Mouse (Mus musculus): ENCODE results near the gene Prrc2b. TPM values are rescaled to one million over a fixed set of nuclear protein-coding genes. Genes with fewer than 3 reads are reported as not detected.

Gene Prrc2b
- polyA plus RNA-seq, 1 experiment from 2014 or later, result 76.2 TPM

- Histone ChIP-seq H3K9ac (replicated peaks) (no peak overlapping the region), H3K4me2 (replicated peaks) (no peak overlapping the region), H3K4me1 (no peaks in the 10 kb centered on the region), H3K9me3 (no peaks in the 10 kb centered on the region), H3K4me3 (no peak overlapping the region), H3K27ac (replicated peaks) (no peak overlapping the region), H3K36me3 (peaks cover 99% of the 10 kb centered on the region), H3K27me3 (no peaks in the 10 kb centered on the region)
- WGBS, result 92% methylated on average over 14 of the region's 14 CpGs
- no peak for ATAC-seq (replicated peaks)
Measured at GRCm38 (mm10) chr2:32219501-32219900, 68.6 kb downstream of the Prrc2b start.

GRCm38 (mm10) chr2:32220021-32220420 is 69.1 kb downstream of the Prrc2b start:
- no peak for ATAC-seq (replicated peaks)
- H3K4me3 ChIP-seq, result no peak overlapping the region
- no peaks in the 10 kb centered on the region for H3K4me1 ChIP-seq
- 95% methylated on average over 6 of the region's 6 CpGs for WGBS
- H3K27me3 ChIP-seq, result no peaks in the 10 kb centered on the region
- H3K36me3 ChIP-seq, result peaks cover 98% of the 10 kb centered on the region
- H3K4me2 ChIP-seq (replicated peaks), result no peak overlapping the region
- no peak overlapping the region for H3K27ac ChIP-seq (replicated peaks)
- H3K9me3 ChIP-seq, result no peaks in the 10 kb centered on the region
- H3K9ac ChIP-seq (replicated peaks), result no peak overlapping the region

GRCm38 (mm10) chr2:32220969-32221368 is 70.1 kb downstream of the Prrc2b start:
- no peaks in the 10 kb centered on the region for H3K27me3 ChIP-seq
- no peak for ATAC-seq (replicated peaks)
- H3K4me1 ChIP-seq, result no peaks in the 10 kb centered on the region
- no peak overlapping the region for H3K4me2 ChIP-seq (replicated peaks)
- peaks cover 98% of the 10 kb centered on the region for H3K36me3 ChIP-seq
- H3K9ac ChIP-seq (replicated peaks), result no peak overlapping the region
- no peak overlapping the region for H3K27ac ChIP-seq (replicated peaks)
- WGBS, result 95% methylated on average over 10 of the region's 10 CpGs
- H3K9me3 ChIP-seq, result no peaks in the 10 kb centered on the region
- H3K4me3 ChIP-seq, result no peak overlapping the region

- no peaks in the 10 kb centered on the region for H3K27me3 ChIP-seq
- ATAC-seq (replicated peaks), result no peak
- WGBS, result 92% methylated on average over 7 of the region's 7 CpGs
Measured at GRCm38 (mm10) chr2:32221577-32221976, 70.7 kb downstream of the Prrc2b start.

GRCm38 (mm10) chr2:32222057-32222456 is 71.2 kb downstream of the Prrc2b start:
- Histone ChIP-seq H3K4me2 (replicated peaks) (no peak overlapping the region), H3K4me1 (no peaks in the 10 kb centered on the region), H3K9me3 (no peaks in the 10 kb centered on the region), H3K27me3 (no peaks in the 10 kb centered on the region), H3K27ac (replicated peaks) (no peak overlapping the region), H3K36me3 (peaks cover 98% of the 10 kb centered on the region), H3K9ac (replicated peaks) (no peak overlapping the region), H3K4me3 (no peak overlapping the region)
- WGBS, result 91% methylated on average over 10 of the region's 10 CpGs
- ATAC-seq (replicated peaks), result no peak

More at GRCm38 (mm10) chr2:32221577-32221976, 70.7 kb downstream of the Prrc2b start:
- Histone ChIP-seq H3K27ac (replicated peaks) (no peak overlapping the region), H3K9me3 (no peaks in the 10 kb centered on the region), H3K4me3 (no peak overlapping the region), H3K9ac (replicated peaks) (no peak overlapping the region), H3K4me1 (no peaks in the 10 kb centered on the region), H3K36me3 (peaks cover 98% of the 10 kb centered on the region), H3K4me2 (replicated peaks) (no peak overlapping the region)

GRCm38 (mm10) chr2:32235433-32235832 is 84.6 kb downstream of the Prrc2b start:
- H3K4me2 ChIP-seq (replicated peaks), result peak overlapping the region; percentile 85
- peaks cover 26% of the 10 kb centered on the region for H3K4me1 ChIP-seq
- H3K27ac ChIP-seq (replicated peaks), result 0 out of 2 replicates have a peak overlapping the region, but pooled peaks have one; percentile 83
- H3K9ac ChIP-seq (replicated peaks), result peak overlapping the region; percentile 73
- WGBS, result 35% methylated on average over 7 of the region's 7 CpGs
- no peak for ATAC-seq (replicated peaks)
- no peaks in the 10 kb centered on the region for H3K27me3 ChIP-seq
- H3K36me3 ChIP-seq, result peaks cover 38% of the 10 kb centered on the region
- H3K9me3 ChIP-seq, result no peaks in the 10 kb centered on the region
- H3K4me3 ChIP-seq, result peak overlapping the region; percentile 76

GRCm38 (mm10) chr2:32235886-32236759 is 85.2 kb downstream of the Prrc2b start, which contains the start of gene Pomt1:
Gene Pomt1, plus strand, starts transcription at chr2:32236590.
- WGBS, result under 1% methylated on average over 54 of the region's 54 CpGs
- peak; percentile 93 for ATAC-seq (replicated peaks)
- no peaks in the 10 kb centered on the region for H3K9me3 ChIP-seq

GRCm38 (mm10) chr2:32236760-32237487 is 86.0 kb downstream of the Prrc2b start:
- Histone ChIP-seq H3K9ac (replicated peaks) (peak overlapping the region; percentile 72), H3K4me3 (peak overlapping the region; percentile 76), H3K4me2 (replicated peaks) (peak overlapping the region; percentile 85), H3K4me1 (peaks cover 26% of the 10 kb centered on the region), H3K27ac (replicated peaks) (peak overlapping the region; percentile 83), H3K9me3 (no peaks in the 10 kb centered on the region), H3K36me3 (peaks cover 26% of the 10 kb centered on the region), H3K27me3 (no peaks in the 10 kb centered on the region)
- WGBS, result 0% methylated on average over 20 of the region's 20 CpGs
- ATAC-seq (replicated peaks), result 0 out of 2 replicates have a peak, but pooled peaks have one; percentile 10

More at GRCm38 (mm10) chr2:32235886-32236759, 85.2 kb downstream of the Prrc2b start, which contains the start of gene Pomt1:
- H3K4me1 ChIP-seq, result peaks cover 26% of the 10 kb centered on the region
- peak within 1 kb of the TSS; percentile 76 for H3K4me3 ChIP-seq
- H3K27ac ChIP-seq (replicated peaks), result peak within 1 kb of the TSS; percentile 83
- H3K36me3 ChIP-seq, result peaks cover 31% of the 10 kb centered on the region
- H3K9ac ChIP-seq (replicated peaks), result peak within 1 kb of the TSS; percentile 73
- no peaks in the 10 kb centered on the region for H3K27me3 ChIP-seq
- H3K4me2 ChIP-seq (replicated peaks), result peak within 1 kb of the TSS; percentile 85

GRCm38 (mm10) chr2:32237571-32237970 is 86.7 kb downstream of the Prrc2b start:
- WGBS, result 51% methylated on average over 4 of the region's 4 CpGs
- Histone ChIP-seq H3K4me2 (replicated peaks) (peak overlapping the region; percentile 85), H3K27ac (replicated peaks) (0 out of 2 replicates have a peak overlapping the region, but pooled peaks have one; percentile 83), H3K9me3 (no peaks in the 10 kb centered on the region), H3K9ac (replicated peaks) (peak overlapping the region; percentile 72), H3K36me3 (peaks cover 20% of the 10 kb centered on the region), H3K4me1 (peaks cover 26% of the 10 kb centered on the region), H3K27me3 (no peaks in the 10 kb centered on the region), H3K4me3 (peak overlapping the region; percentile 76)
- no peak for ATAC-seq (replicated peaks)

- WGBS, result 91% methylated on average over 9 of the region's 9 CpGs
- Histone ChIP-seq H3K4me2 (replicated peaks) (no peak overlapping the region), H3K4me3 (no peak overlapping the region), H3K27me3 (no peaks in the 10 kb centered on the region), H3K27ac (replicated peaks) (no peak overlapping the region), H3K36me3 (peaks cover 16% of the 10 kb centered on the region), H3K4me1 (peaks cover 26% of the 10 kb centered on the region), H3K9ac (replicated peaks) (no peak overlapping the region), H3K9me3 (no peaks in the 10 kb centered on the region)
- no peak for ATAC-seq (replicated peaks)
Measured at GRCm38 (mm10) chr2:32238708-32239435, 88.0 kb downstream of the Prrc2b start.

- 81% methylated on average over 5 of the region's 5 CpGs for WGBS
Measured at GRCm38 (mm10) chr2:32240591-32240990, 89.7 kb downstream of the Prrc2b start.

More at GRCm38 (mm10) chr2:32240591-32240990, 89.7 kb downstream of the Prrc2b start:
- Histone ChIP-seq H3K27me3 (no peaks in the 10 kb centered on the region), H3K36me3 (peaks cover 26% of the 10 kb centered on the region), H3K4me1 (peaks cover 17% of the 10 kb centered on the region), H3K9ac (replicated peaks) (no peak overlapping the region), H3K9me3 (no peaks in the 10 kb centered on the region), H3K4me2 (replicated peaks) (no peak overlapping the region), H3K27ac (replicated peaks) (no peak overlapping the region), H3K4me3 (no peak overlapping the region)
- ATAC-seq (replicated peaks), result no peak

Measured in forebrain, embryonic 15.5 days (tissue).